Mouse (Mus musculus): Measurements from ENCODE around the gene Oosp1.

DNA sequence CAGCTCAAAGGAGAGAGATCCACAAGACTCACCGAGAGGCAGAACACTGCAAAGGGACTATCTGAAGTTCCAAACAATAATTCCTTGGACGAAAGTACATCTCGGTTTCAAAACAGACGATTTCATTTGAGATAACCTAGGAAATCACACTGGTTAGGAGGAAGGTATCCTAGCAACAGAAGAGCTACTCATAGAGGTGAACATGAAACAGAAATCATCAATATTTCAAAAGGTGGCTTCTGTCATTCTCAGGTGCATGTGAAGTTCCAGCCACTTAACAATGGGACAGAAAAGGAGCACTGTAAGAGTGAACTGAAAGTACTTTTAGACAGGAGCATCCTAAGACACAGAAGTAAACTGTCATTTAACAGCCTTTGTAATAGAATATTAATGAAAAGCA, 41.4 kb downstream of the Oosp1 start:
- TF ChIP-seq CTCF (IDR thresholded peaks at IDR 0.05) (no peak), EP300 (IDR thresholded peaks at IDR 0.05) (no peak)
